Mouse (Mus musculus) testis, adult 2 months (tissue): ENCODE results near the gene Lamb2. TPM values are rescaled to one million over a fixed set of nuclear protein-coding genes. Genes with fewer than 3 reads are reported as not detected.
A peak's percentile ranks its signal among the peaks of the same experiment; 100 is the strongest.

Experiments
- H3K27ac ChIP-seq: fragments of 200-500 bp; 2 replicates; pipeline ENCODE4 v1.5.1; 2012; ENCODE audit warnings: low read depth, low read length; ENCODE audit not compliant: control insufficient read depth, insufficient read depth
- H3K27me3 ChIP-seq: fragments of 200-500 bp; 2 replicates; pipeline ENCODE4 v1.6.1; 2012; ENCODE audit warnings: mild to moderate bottlenecking, low read length, moderate library complexity; ENCODE audit not compliant: control insufficient read depth, insufficient read depth
- H3K36me3 ChIP-seq: fragments of 200-500 bp; 2 replicates; pipeline ENCODE4 v1.6.1; 2012; ENCODE audit warnings: mild to moderate bottlenecking, low read length; ENCODE audit not compliant: control insufficient read depth, insufficient read depth
- H3K4me1 ChIP-seq: fragments of 200-500 bp; 2 replicates; pipeline ENCODE4 v1.6.1; 2012; ENCODE audit warnings: low read length; ENCODE audit not compliant: control insufficient read depth, insufficient read depth
- H3K4me3 ChIP-seq: fragments of 200-500 bp; 2 replicates; pipeline ENCODE4 v1.5.1; 2012; ENCODE audit warnings: low read depth, mild to moderate bottlenecking, low read length, moderate library complexity, mixed read lengths; ENCODE audit not compliant: control insufficient read depth
- CTCF ChIP-seq: fragments of 200-500 bp; IDR thresholded peaks from 2 replicates; pipeline ENCODE4 v1.5.1; 2012; ENCODE audit warnings: low read depth, mild to moderate bottlenecking, inconsistent platforms, low read length, moderate library complexity; ENCODE audit not compliant: control insufficient read depth, insufficient read depth, insufficient replicate concordance
- POLR2A ChIP-seq: fragments of 200-500 bp; IDR thresholded peaks from 2 replicates; pipeline ENCODE4 v1.6.1; 2012; ENCODE audit warnings: low read depth, mild to moderate bottlenecking, inconsistent platforms, low read length, moderate library complexity; ENCODE audit not compliant: control insufficient read depth
- polyA plus RNA-seq: library from polyadenylated mRNA; depleted of rRNA; stranded (reverse); fragments of >200 nt; gene quantifications from 2 replicates; pipeline ENCODE4 v1.2.3, GENCODE M21; 2012

Lamb2 gene
- polyA plus RNA-seq, 1 experiment: 23.3 TPM

- no peak for TF ChIP-seq POLR2A
- TF ChIP-seq CTCF: no peak
- Histone ChIP-seq H3K27ac (no peak overlapping the region), H3K36me3 (no peaks in the 10 kb centered on the region), H3K27me3 (no peaks in the 10 kb centered on the region), H3K4me3 (peak overlapping the region; percentile 57; the same call in 1 of the 2 replicates), H3K4me1 (peaks cover 22% of the 10 kb centered on the region)
Observed at GRCm38 (mm10) chr9:108454429-108454828, 25.1 kb upstream of the Lamb2 start.

DNA sequence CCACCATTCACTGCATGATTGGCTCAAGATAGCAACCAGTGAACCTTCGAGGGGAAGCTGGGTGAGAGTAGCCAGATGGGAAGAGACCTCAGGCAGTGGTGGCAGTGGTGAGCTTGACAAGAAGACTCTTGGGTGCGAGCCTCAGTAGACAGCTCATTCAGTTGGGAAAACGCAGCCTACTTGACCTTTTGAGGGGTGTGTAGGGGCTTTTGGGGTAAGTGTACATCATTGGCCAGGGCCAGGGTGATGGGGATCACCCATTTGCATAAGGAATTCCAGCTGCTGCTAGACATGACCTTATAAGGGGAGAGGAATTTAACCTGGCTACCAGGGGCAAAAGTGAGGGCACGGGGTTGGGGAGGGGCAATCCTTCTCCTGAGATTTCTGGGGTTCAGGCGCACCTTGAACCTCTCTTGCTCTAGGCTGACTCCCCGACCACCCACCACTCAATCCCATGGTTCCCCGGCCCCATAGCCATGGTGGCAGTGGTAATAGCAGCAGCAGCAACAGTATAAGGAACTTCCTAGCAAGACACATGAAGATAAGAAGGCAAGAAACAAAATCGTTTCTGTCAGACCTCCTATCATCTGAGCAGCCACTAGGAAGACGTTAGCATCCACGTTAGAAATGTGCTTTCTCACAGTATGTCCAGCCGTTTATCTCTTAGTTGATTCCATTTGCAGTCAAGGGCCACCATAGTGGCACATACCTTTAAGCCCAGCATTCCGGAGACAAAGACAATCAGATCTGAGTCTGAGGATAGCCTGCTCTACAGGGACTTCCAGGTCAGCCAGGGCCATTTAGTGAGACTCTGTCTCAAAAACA, 23.6 kb upstream of the Lamb2 start:
- H3K36me3 ChIP-seq: no peaks in the 10 kb centered on the region
- H3K27me3 ChIP-seq: no peaks in the 10 kb centered on the region
- TF ChIP-seq POLR2A (no peak), CTCF (no peak)
- H3K4me1 ChIP-seq: peaks cover 12% of the 10 kb centered on the region
- no peak overlapping the region for H3K4me3 ChIP-seq
- H3K27ac ChIP-seq: no peak overlapping the region

DNA sequence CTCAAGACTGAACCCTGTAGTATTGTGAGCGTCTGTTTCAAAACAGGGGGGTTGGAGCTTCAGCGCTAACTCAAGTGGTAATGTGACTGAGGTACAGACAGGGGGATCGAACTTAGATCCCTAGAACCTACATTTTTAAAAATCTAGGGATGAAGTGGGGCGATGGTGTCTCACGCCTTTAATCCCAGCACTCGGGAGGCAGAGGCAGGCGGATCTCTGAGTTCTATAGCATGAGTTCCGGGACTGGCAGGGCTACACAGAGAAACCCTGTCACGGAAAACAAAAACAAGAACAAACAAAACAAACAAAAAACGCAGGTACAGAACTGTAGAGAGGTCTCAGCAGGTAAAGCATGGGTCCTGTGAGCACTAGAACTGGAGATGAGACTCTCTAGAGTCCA, 22.6 kb upstream of the Lamb2 start:
- no peak overlapping the region for H3K4me3 ChIP-seq
- no peak overlapping the region for H3K27ac ChIP-seq
- peaks cover 15% of the 10 kb centered on the region for H3K4me1 ChIP-seq
- no peak for TF ChIP-seq POLR2A
- H3K36me3 ChIP-seq: no peaks in the 10 kb centered on the region
- no peaks in the 10 kb centered on the region for H3K27me3 ChIP-seq

DNA sequence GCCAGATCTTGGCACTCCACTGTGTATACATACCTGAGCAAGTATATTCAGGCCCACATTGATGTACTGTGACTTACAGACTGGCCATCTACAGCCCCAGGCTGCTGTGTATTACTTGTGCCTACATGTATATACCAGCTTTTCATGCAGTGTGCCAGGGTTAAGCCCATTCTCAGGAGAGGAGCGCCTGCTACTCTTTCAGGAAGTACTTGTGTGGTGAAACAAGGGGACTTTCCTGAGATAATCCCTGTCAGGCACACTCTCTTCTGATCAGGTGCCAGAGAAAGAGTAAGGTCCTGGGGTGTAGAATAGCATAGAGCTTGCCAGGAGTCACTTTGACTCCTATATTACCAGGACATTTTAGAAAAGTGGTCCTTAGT, 19.6 kb upstream of the Lamb2 start:
- peaks cover 20% of the 10 kb centered on the region for H3K4me1 ChIP-seq
- no peaks in the 10 kb centered on the region for H3K36me3 ChIP-seq
- H3K27me3 ChIP-seq: no peaks in the 10 kb centered on the region
- TF ChIP-seq POLR2A (no peak), CTCF (no peak)
- H3K4me3 ChIP-seq: peak overlapping the region; percentile 90
- peak overlapping the region; percentile 16; the same call in 1 of the 2 replicates for H3K27ac ChIP-seq

GRCm38 (mm10) chr9:108460319-108461178, 19.0 kb upstream of the Lamb2 start, which contains the start of gene Ccdc71:
Gene Ccdc71, plus strand, starts transcription at chr9:108460527.
- peak within 1 kb of the TSS; percentile 84 for H3K27ac ChIP-seq
- H3K36me3 ChIP-seq: no peaks in the 10 kb centered on the region
- TF ChIP-seq POLR2A (peak; percentile 81), CTCF (no peak)
- H3K4me1 ChIP-seq: peaks cover 20% of the 10 kb centered on the region
- H3K4me3 ChIP-seq: peak within 1 kb of the TSS; percentile 90
- no peaks in the 10 kb centered on the region for H3K27me3 ChIP-seq

DNA sequence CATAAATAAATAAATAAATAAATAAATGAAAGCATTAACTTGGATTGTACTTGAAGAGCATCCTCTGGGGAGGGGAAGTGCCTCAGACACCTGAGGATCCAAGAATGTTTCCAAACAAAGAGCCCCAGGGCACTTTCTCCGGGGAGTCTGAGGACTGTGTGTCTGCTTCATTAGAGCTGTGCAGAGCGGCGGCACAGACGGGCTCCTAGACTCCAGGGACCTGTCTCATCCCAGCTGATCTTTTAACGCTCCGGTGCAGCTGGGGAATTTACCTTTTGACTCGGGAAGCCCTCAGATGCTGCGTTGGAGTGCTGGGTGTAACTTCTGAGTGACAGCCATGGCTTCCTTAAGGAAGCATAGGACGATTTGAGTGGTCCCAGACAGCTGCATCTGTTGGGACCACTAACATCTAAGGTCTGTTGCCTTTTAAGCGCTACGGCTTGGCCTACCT, 18.3 kb upstream of the Lamb2 start, which contains the start of gene Klhdc8b:
Gene Klhdc8b, minus strand, starts transcription at position 401 of the 451 bp plus-strand sequence.
- Histone ChIP-seq H3K27me3 (no peaks in the 10 kb centered on the region), H3K36me3 (no peaks in the 10 kb centered on the region), H3K27ac (peak within 1 kb of the TSS; percentile 84), H3K4me3 (peak within 1 kb of the TSS; percentile 90), H3K4me1 (peaks cover 20% of the 10 kb centered on the region)
- no peak for TF ChIP-seq POLR2A
- TF ChIP-seq CTCF: no peak

DNA sequence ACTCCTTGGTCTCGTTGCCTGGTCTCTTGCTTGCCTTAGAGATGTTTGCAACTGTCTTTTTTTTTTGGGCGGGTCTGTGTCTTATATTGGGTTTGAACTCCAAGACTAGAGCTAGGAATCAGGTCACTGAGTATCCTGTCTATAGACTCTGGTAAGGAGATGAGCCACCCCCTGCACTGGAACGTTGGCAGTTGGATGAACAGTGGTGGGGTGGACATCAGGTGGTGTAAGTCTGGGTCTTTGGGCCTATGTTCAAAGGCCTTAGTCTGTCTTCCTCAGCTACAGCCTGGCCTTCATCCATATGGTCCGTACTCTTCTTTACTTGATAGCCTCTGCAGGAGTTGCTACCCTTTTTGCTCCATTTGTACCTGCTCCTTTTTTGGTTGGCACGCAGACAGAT, 17.9 kb upstream of the Lamb2 start:
- peak overlapping the region; percentile 90 for H3K4me3 ChIP-seq
- H3K36me3 ChIP-seq: no peaks in the 10 kb centered on the region
- TF ChIP-seq CTCF (no peak), POLR2A (no peak)
- H3K27ac ChIP-seq: peak overlapping the region; percentile 84
- H3K27me3 ChIP-seq: no peaks in the 10 kb centered on the region
- H3K4me1 ChIP-seq: peaks cover 20% of the 10 kb centered on the region
